Mouse (Mus musculus) neural tube, embryonic 10.5 days (tissue): ENCODE measurements around the gene Hist1h2br.
A peak's percentile ranks its signal among the peaks of the same experiment; 100 is the strongest.
"Not testable (repeated sequence)": the region's sequence is repeated elsewhere in the genome, so short reads cannot be mapped to it uniquely, and the experiment has no call there.

Experiments used
- DNase-seq: peaks from one replicate; pipeline ENCODE4 v3.0.0-alpha.2; 2017; ENCODE audit warnings: low spot score; ENCODE audit errors: extremely low spot score

The Hist1h2br gene

DNA sequence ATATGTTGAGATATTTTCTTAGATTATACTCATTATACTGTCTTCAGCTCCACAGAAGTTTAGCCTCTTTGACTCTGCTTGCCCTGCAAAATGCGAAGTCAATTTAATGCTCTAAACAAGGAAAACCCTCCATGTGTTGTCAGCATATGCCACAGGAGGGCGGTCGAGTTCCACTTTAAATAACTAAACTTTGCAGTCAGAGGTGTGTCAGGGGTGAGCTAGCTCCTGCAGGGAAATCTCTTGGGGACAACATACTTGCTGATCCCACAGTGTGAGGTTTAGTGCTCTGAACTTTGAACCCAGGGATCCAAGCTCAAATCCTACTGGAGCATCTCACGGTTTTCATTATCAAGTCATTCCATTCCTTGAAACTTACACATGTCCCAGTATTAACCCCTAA is 7.0 kb downstream of the Hist1h2br start:
- DNase-seq: not testable (repeated sequence)

DNA sequence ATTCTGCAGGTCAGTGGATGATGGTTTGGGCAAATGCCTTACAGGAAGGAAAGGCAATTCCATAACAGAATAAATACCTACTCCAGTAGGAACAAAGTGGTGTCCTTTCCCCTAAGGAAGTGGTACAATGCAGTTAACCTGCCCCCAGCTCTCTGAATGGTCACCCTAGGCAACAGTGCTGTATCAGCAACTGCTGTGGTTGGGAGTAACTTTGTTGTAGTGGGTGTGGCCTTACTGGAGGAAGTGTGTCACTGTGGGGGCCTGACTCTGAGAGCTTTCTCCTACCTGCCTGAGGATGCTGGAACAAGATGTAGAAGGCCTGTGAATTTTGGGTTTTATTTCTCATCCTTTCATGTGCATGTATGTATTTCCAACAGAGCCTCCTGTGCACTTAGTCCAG is 12.8 kb downstream of the Hist1h2br start:
- not testable (repeated sequence) for DNase-seq

DNA sequence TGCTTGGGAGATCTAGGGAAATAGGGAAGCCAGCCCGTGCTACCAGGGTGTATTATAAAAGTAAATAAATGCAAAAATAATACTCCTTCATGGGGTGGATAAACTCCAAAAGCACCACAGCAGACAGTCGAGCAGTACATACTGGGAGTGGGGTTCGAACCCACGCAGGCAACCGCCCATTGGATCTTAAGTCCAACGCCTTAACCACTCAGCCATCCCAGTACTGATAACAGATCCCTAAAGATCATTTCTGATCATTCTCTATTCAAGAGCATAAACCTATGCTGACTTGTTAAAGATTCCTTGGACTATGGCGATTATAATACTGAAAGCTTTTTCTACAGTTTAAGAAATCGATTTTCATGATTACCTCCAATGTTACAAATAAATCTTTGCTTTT is 14.3 kb downstream of the Hist1h2br start:
- peak; percentile 29 for DNase-seq

DNA sequence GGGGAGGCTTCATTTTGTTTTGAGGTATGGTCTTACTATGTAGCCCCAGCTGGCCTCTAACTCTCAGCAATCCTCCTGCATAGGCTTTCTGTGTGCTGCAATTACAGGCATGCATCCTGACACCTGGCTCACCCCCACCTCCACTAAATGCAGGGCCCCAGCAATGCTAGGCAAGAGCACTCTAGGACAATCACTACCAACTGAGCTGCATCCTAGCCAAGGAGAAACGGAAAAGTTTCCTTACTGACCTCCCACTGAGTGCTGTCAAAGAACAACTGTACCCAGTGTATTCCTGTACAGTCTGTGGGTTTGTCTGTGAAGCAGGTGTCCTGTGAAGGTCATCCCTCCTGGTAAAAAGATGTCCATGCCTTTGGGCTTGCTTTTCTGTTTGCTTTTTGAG is 17.2 kb downstream of the Hist1h2br start:
- DNase-seq: not testable (repeated sequence)

DNA sequence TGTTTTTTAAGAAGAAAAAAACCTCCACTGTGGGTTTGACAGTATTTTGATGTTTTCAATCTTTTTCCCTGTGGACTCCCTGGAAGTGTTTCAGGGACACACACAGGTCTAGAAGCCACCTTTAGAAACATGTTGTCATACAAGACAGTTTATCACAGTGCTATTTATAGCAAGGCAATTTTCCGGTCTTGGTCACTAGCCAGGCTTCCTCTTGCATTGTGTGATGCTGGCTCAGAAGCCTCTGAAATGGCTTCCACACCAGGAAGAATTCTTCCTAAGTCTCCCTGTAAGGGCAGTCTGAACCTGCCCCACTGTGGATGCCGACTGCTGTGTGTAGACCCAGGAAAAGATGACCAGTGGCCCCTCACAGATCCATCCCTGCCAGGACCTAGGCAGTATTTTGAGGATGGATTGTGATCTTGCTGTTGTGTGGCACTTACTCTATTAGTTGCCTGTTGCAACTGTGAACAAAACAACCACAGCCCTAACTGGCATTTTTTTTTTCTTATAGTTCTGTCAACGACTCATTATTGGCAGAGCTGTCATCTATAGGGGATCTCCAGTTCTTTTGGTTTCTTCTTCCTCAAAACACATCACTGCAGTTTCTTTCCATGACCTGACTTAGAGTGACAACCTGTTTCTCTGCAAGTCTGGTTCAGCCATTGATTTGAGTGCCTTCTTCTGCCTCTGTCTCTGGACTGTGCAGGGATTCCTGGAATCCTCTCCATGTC is 18.8 kb downstream of the Hist1h2br start:
- no peak for DNase-seq

DNA sequence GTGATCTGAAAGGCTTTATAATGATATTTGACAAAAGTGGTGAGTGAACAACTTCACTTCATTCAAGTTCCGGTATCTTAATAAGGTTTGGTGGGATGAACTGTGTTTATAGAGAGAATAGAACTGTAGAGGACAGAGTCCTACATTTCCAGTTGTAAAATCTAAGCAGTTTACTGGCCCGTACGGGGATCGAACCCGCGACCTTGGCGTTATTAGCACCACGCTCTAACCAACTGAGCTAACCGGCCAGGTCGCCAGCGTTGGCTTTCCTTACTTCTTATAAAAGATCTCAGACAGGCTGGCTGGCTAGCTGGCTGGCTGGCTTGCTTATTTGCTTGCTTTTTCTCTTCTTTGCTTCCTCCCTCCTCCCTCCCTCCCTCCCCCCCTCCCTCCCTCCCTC is 21.6 kb downstream of the Hist1h2br start:
- DNase-seq: peak; percentile 92

DNA sequence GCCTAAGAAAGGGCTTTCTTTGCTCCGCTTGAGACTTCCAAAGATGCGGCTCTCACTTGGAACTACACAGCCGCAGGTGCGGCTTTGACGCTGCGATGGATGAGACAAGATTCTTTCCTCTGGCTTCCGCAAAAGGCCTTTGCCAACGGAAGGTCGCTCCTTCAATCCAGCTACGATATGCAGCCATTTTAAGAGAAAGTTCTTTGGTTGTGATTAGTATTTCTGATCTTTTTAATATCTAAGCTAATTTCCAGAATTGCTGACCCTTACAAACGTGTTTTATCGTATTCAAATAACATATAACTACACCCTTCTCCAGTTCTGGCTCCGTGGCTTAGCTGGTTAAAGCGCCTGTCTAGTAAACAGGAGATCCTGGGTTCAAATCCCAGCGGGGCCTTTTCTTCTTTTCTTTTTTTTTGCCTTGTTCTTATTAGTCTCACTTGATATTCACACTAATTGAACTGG is 22.2 kb downstream of the Hist1h2br start:
- DNase-seq: peak; percentile 54

DNA sequence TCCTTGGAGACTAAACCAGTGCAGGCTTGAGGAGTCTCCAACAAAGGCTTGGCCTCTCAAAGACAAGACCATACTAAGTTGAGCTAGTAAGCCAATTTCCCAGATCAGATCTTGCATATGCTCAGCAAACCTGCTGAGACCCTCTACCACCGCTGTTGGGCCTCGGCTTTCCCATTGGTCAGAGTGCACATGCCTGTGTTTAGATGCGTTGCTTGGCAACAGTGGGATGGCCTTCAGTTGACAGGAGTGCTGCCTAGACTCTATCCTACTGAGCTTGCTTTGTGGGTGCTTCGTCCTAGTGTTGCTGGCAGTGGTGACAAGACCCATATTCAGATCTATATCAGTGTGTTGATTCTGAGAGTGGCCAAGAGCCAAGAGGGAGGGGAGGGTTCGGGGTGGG is 28.1 kb downstream of the Hist1h2br start:
- peak; percentile 26 for DNase-seq

DNA sequence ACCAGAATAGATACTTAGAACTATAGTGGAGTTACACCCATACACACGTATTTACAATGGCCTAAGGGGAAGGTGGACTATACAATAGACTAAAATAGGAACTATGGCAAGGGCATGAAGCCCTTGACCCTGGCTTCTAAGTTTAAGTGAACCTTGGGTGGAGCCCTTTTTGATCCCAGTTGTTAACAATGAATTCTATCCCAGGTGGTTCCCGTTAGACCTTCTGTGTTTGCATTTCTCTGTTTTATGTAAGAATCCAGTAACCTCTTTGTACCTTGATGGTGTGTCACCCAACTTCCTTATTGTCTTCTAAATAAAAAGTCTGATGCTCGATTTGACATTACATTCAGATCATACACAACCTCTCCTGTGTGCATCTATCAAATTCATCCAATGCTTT is 32.0 kb downstream of the Hist1h2br start:
- DNase-seq: not testable (repeated sequence)

DNA sequence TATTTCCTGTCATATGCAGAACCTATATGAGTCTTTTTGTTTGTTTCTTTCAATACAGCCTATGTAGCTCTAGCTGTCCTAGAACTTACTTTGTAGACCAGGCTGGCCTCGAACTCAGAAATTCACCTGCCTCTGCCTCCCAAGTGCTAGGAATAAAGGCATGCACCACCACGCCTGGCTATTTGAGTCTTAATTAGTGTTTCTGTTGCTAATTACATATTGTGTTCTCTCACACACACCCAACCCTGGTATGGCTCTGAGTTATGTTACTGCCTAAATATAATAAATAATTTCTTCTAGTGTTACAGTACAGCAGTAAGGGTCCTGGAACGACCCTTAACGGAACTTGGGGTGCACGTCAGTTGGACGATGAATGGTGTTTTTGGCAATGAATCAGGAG is 47.2 kb downstream of the Hist1h2br start:
- no peak for DNase-seq

DNA sequence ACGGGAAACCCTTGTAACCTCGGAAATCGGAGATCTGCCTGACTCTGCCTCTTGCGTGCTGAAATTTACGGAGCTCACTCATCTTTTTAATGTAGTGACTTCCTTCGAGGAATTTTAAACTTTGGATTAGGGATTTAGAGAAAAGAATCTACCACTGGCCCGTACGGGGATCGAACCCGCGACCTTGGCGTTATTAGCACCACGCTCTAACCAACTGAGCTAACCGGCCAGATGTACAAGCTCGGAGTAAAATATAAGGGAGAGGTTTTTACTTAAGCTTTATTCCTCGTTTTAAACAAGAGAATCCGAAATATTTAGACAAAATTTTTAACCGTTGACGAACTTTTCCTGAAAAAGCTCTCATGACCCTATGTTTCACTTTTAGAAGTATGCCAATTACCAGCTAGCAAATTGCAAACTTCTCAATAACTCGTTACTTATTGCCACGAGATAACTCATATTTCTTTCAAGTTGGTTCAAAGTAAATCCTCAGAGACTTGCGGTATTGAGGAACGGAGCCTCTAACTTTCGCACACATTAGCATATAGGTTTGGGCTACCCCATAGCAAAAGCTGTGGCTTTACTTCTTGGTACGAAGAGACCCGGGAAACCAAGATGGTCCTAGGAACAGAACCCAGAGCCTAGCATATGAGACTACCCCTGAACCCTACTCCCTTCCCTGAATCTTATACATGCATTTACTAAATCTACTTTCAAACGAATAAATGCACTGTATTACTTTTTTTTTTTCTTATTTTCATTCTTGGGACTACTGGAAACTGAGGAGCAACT is 48.5 kb downstream of the Hist1h2br start:
- peak; percentile 73 for DNase-seq

DNA sequence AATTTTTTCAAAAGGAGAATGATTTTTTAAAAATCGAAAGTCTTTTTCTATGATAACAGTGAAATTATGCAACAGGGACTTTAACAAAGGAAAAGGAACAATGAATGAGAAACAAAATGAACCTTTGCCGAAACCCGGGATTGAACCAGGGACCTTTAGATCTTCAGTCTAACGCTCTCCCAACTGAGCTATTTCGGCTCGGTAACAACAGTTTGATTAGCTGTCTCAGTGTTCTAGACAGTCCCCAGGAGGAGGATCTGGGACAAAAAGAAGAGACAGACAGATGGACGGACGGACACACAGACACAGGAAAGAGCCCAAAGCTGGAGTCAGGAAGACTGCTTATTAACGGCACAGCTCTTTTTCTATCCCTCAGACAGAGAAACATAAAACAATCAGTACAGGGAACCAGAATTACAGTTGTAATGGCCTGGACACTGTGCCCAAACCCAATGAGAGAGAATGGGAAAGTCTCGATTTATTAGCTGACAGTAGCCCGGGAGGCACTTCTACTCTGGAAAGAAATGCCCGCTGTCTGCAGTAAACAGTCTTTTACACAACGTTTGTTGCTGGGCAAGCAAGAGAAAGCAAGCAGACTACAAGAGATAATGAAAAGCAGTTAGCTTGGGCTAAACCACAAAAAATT is 49.3 kb downstream of the Hist1h2br start:
- peak; percentile 85 for DNase-seq

DNA sequence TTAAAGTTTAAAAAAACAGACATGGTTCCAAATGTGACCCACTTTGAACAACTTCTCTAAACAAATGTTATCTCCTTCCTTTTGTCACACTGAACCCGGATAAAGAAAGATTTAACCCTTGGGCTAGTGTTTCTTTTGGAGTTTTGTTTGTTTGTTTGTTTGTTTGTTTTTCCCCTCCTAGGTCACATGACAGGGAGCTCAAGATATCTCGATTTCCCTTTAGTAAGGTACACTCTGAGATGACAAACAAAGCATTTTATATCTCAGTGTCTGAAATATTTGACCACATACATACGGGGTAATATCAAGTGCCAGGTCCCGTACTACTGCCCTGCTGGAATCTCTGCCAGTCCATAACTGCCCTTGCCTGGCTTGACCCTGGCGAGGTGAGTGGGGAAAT is 49.9 kb downstream of the Hist1h2br start:
- DNase-seq: no peak

DNA sequence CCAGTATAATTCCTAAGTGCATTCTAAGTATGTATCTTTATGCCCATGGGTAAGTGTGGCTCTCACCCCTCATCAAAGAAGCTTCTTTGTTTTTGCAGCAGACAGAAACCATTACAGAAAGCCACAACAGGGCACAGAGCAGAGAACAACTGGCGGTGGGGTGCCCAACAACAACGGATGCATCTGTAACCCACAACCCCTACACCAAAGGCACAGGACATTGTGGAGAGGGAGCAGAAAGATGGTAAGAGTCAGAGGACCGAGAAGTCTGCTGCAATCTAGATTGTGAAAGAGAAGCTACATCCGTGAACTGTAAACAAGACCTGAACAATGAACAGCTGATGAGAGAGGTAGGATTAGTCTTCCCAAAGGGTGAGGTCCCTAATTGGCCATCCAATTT is 51.0 kb downstream of the Hist1h2br start:
- no peak for DNase-seq
